Mouse (Mus musculus) ES-E14 (cell line): Measurements from ENCODE around the gene Mrtfb. TPM values are rescaled to one million over a fixed set of nuclear protein-coding genes. Genes with fewer than 3 reads are reported as not detected.

Experiments used
- DNase-seq: peaks from one replicate; pipeline ENCODE4 v3.0.0-alpha.2; 2013; ENCODE audit warnings: low read depth, low spot score
- H3K27ac ChIP-seq: 2 replicates; pipeline ENCODE4 v1.5.1; 2012; ENCODE audit warnings: low read depth, mild to moderate bottlenecking, low read length, moderate library complexity, mixed read lengths; ENCODE audit not compliant: poor library complexity, insufficient read depth, severe bottlenecking
- H3K36me3 ChIP-seq: 2 replicates; pipeline ENCODE4 v1.6.1; 2012; ENCODE audit warnings: mild to moderate bottlenecking, low read length, moderate library complexity, mixed read lengths; ENCODE audit not compliant: control insufficient read depth, poor library complexity, insufficient read depth, severe bottlenecking
- H3K4me1 ChIP-seq, 2 experiments: fragments of 150-350 bp in 1 of 2; sonication (generic) in 1 of 2; 2 replicates each; pipeline ENCODE4 v1.6.1; 2012; ENCODE audit warnings: low read length in 2 of 2, mild to moderate bottlenecking in 1 of 2, mixed read lengths in 1 of 2; ENCODE audit not compliant: control insufficient read depth in 2 of 2, insufficient read depth in 2 of 2, poor library complexity in 1 of 2
- H3K4me3 ChIP-seq, 2 experiments: fragments of 150-350 bp in 1 of 2; sonication (generic) in 1 of 2; 2 replicates each; pipeline ENCODE4 v1.5.1; 2012; ENCODE audit warnings: low read length in 2 of 2, low read depth in 1 of 2, mild to moderate bottlenecking in 1 of 2, mixed read lengths in 1 of 2; ENCODE audit not compliant: insufficient read depth in 1 of 2, poor library complexity in 1 of 2, severe bottlenecking in 1 of 2
- H3K9ac ChIP-seq: 2 replicates; pipeline ENCODE4 v1.6.1; 2012; ENCODE audit warnings: low read depth, mild to moderate bottlenecking, low read length, mixed read lengths; ENCODE audit not compliant: poor library complexity, insufficient read depth, severe bottlenecking
- H3K9me3 ChIP-seq: fragments of 150-350 bp; sonication (generic); 2 replicates; pipeline ENCODE4 v1.6.1; 2012; ENCODE audit warnings: low read depth, mild to moderate bottlenecking, low read length; ENCODE audit not compliant: control insufficient read depth, insufficient read depth
- CHD2 ChIP-seq: IDR thresholded peaks from 2 replicates; pipeline ENCODE4 v1.6.1; 2014; ENCODE audit warnings: mild to moderate bottlenecking, low read depth, low read length, inconsistent platforms
- HCFC1 ChIP-seq: IDR thresholded peaks from 2 replicates; pipeline ENCODE4 v1.6.1; 2012; ENCODE audit warnings: low read length, inconsistent platforms, borderline replicate concordance; ENCODE audit not compliant: insufficient read depth
- MAFK ChIP-seq: IDR thresholded peaks from 2 replicates; pipeline ENCODE4 v1.6.1; 2014; ENCODE audit warnings: mild to moderate bottlenecking, low read depth, low read length, inconsistent platforms; ENCODE audit not compliant: insufficient read depth
- ZC3H11A ChIP-seq: IDR thresholded peaks from 2 replicates; pipeline ENCODE4 v1.6.1; 2012; ENCODE audit warnings: low read depth, mild to moderate bottlenecking, inconsistent platforms, low read length, borderline replicate concordance
- ZNF384 ChIP-seq: IDR thresholded peaks from 2 replicates; pipeline ENCODE4 v1.6.1; 2012; ENCODE audit warnings: low read depth, low read length, inconsistent platforms
- in situ Hi-C, 2 experiments: fragments of 600-800 bp; cut with MboI; formaldehyde crosslinking; loops; one replicate each; pipeline ENCODE4 v1.15.1; 2025; ENCODE audit warnings: low sequenced_read_pairs in 2 of 2, inconsistent platforms in 1 of 2; ENCODE audit not compliant: unreplicated experiment in 2 of 2
- total RNA-seq: library from RNA; depleted of rRNA; stranded (reverse); fragments of 300-350 nt; gene quantifications from 2 replicates; pipeline ENCODE4 v1.2.3, GENCODE M21; 2012

Mrtfb gene
- total RNA-seq, 1 experiment = 9.6 TPM

- DNase-seq = no peak
- in situ Hi-C loops = no loop called here
These were observed 98.2 kb downstream of the Mrtfb start for GRCm38 (mm10) chr16:13354431-13354830.

GRCm38 (mm10) chr16:13357806-13358679 lies 101.8 kb downstream of the Mrtfb start:
- H3K9ac ChIP-seq = no peak overlapping the region
- in situ Hi-C loops = no loop called here
- H3K9me3 ChIP-seq = no peaks in the 10 kb centered on the region
- TF ChIP-seq ZNF384 (no peak), HCFC1 (no peak), ZC3H11A (no peak), MAFK (no peak), CHD2 (no peak)
- H3K4me1 ChIP-seq = 0 out of 4 replicates have a peak, but pooled peaks cover 0 to 3% of the 10 kb centered on the region in 2 experiments
- H3K36me3 ChIP-seq = no peaks in the 10 kb centered on the region
- no peak overlapping the region for H3K4me3 ChIP-seq
- DNase-seq = peak; percentile 22
- no peak overlapping the region for H3K27ac ChIP-seq

More at GRCm38 (mm10) chr16:13354431-13354830, 98.2 kb downstream of the Mrtfb start:
- H3K9me3 ChIP-seq = no peaks in the 10 kb centered on the region
- TF ChIP-seq ZNF384 (no peak), CHD2 (no peak), HCFC1 (no peak), ZC3H11A (no peak), MAFK (no peak)
- 0 out of 4 replicates have a peak, but pooled peaks cover 0 to 3% of the 10 kb centered on the region in 2 experiments for H3K4me1 ChIP-seq
- no peak overlapping the region for H3K27ac ChIP-seq
- H3K36me3 ChIP-seq = no peaks in the 10 kb centered on the region
- no peak overlapping the region for H3K4me3 ChIP-seq
- no peak overlapping the region for H3K9ac ChIP-seq

- no peaks in the 10 kb centered on the region for H3K9me3 ChIP-seq
- H3K9ac ChIP-seq = no peak overlapping the region
- H3K27ac ChIP-seq = no peak overlapping the region
- no peak for DNase-seq
- 0 out of 4 replicates have a peak, but pooled peaks cover 0 to 3% of the 10 kb centered on the region in 2 experiments for H3K4me1 ChIP-seq
- no peak overlapping the region for H3K4me3 ChIP-seq
- TF ChIP-seq HCFC1 = no peak
- no peak for TF ChIP-seq ZNF384
- no peak for TF ChIP-seq CHD2
- no peak for TF ChIP-seq MAFK
- no peak for TF ChIP-seq ZC3H11A
- H3K36me3 ChIP-seq = no peaks in the 10 kb centered on the region
- in situ Hi-C loops = no loop called here
These were observed 102.5 kb downstream of the Mrtfb start for GRCm38 (mm10) chr16:13358741-13359140.

DNA sequence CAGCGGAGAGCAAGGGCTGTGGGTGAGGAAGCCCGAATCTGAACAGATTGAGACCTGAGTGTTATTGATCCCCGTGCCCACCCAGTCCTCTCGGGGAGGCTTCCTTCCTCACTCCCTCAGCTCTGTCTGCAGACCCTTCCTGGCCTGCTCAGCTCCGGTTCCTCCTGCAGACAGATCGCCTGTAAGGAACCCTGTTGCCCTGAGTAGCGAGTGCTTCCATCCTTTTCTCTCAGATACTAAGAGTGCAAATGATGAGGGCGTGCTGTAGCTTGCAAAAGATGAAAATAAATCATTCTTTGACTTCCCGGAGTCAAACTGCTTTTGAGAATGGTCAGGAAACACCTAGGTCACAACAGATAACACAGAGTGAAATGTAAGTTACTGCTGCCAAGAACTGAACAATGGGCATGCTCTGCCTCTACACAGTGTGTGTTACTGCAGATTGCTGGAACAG lies 103.2 kb downstream of the Mrtfb start:
- H3K36me3 ChIP-seq = no peaks in the 10 kb centered on the region
- no peaks in the 10 kb centered on the region for H3K9me3 ChIP-seq
- H3K27ac ChIP-seq = no peak overlapping the region
- no peak for DNase-seq
- no peak overlapping the region for H3K9ac ChIP-seq
- H3K4me3 ChIP-seq = no peak overlapping the region
- TF ChIP-seq CHD2 (no peak), MAFK (no peak), ZC3H11A (no peak), ZNF384 (no peak), HCFC1 (no peak)
- in situ Hi-C loops = no loop called here
- 0 out of 4 replicates have a peak, but pooled peaks cover 0 to 5% of the 10 kb centered on the region in 2 experiments for H3K4me1 ChIP-seq
